Mouse (Mus musculus) C2C12 (cell line): ENCODE results near the gene 4933428G20Rik.

Experiments used
- CEBPB ChIP-seq: IDR thresholded peaks from one replicate; pipeline ENCODE4 v1.6.1; 2011; ENCODE audit warnings: low read depth, mild to moderate bottlenecking, control low read depth, moderate library complexity
- CTCF ChIP-seq: IDR thresholded peaks from one replicate; pipeline ENCODE4 v1.5.1; 2011; ENCODE audit not compliant: control insufficient read depth, insufficient read depth, insufficient read length
- MAX ChIP-seq: IDR thresholded peaks from one replicate; pipeline ENCODE4 v1.6.1; 2011; ENCODE audit warnings: mild to moderate bottlenecking, control low read depth
- USF1 ChIP-seq: IDR thresholded peaks from one replicate; pipeline ENCODE4 v1.6.1; 2011; ENCODE audit warnings: low read depth, mild to moderate bottlenecking, control low read depth, moderate library complexity

DNA sequence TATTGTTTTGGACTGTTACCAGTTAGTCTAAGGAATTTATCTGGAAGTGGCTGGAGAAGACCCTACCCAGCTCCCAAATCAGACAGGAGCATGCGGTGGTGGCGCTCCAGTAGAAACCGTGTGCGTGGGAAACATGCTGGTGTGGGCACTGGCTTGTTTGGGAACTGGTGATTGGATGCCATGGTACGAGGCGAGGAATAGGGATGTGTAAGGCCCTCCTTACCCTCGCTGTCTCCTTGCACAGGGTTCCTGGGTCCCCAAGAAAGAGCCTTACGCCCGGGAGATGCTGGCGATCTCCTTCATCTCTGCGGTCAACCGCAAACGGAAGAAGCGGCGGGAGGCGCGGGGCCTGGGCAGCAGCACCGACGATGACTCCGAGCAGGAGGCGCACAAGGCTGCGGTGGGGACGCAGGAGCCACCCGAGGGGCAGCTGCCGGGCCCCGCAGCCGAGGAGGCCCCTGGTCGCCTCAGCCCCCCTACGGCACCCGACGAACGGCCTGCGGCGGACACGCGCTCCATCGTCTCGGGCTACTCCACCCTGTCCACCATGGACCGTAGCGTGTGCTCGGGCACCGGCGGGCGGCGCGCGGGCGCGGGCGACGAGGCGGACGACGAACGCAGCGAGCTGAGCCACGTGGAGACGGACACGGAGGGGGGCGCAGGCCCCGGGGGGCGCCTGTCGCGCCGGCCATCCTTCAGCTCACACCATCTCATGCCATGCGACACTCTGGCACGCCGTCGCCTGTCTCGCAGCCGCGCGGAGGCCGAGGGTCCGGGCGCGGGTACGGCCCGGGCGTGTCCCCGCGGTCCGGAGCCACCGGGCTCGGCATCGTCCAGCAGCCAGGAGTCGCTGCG lies at the start of gene 4933428G20Rik:
- TF ChIP-seq CTCF = no peak
- no peak for TF ChIP-seq USF1
- TF ChIP-seq MAX = no peak
- no peak for TF ChIP-seq CEBPB
